Mouse (Mus musculus) midbrain, embryonic 14.5 days (tissue): ENCODE measurements around the gene Cyb5b. TPM values are rescaled to one million over a fixed set of nuclear protein-coding genes. Genes with fewer than 3 reads are reported as not detected.
"Not testable (repeated sequence)": the region's sequence is repeated elsewhere in the genome, so short reads cannot be mapped to it uniquely, and the experiment has no call there.

Experiments used
- ATAC-seq: fragments of 200-750 bp; cut with Nextera tagmentation; 2 replicates; pipeline ENCODE4 v1.8.0; 2017; ENCODE audit warnings: moderate number of reproducible peaks, moderate library complexity; ENCODE audit not compliant: low FRiP score, low TSS enrichment
- DNase-seq: peaks from one replicate; pipeline ENCODE4 v3.0.0-alpha.2; 2015
- H3K27ac ChIP-seq: fragments of 300-500 bp; sonication (generic); replicated peaks from 2 replicates; pipeline ENCODE4 v1.5.1; 2014; ENCODE audit warnings: mild to moderate bottlenecking, low read depth, low read length, moderate library complexity
- H3K27me3 ChIP-seq: fragments of 300-500 bp; sonication (generic); 2 replicates; pipeline ENCODE4 v1.6.1; 2014; ENCODE audit warnings: low read length, control low read depth, mixed read lengths; ENCODE audit not compliant: control insufficient read depth, insufficient read depth
- H3K36me3 ChIP-seq: fragments of 300-500 bp; sonication (generic); 2 replicates; pipeline ENCODE4 v1.6.1; 2014; ENCODE audit warnings: low read length, control low read depth; ENCODE audit not compliant: control insufficient read depth, insufficient read depth
- H3K4me1 ChIP-seq: fragments of 300-500 bp; sonication (generic); 2 replicates; pipeline ENCODE4 v1.6.1; 2014; ENCODE audit warnings: mild to moderate bottlenecking, antibody characterized with exemption, low read length, control low read depth; ENCODE audit not compliant: control insufficient read depth, insufficient read depth
- H3K4me2 ChIP-seq: fragments of 300-500 bp; sonication (generic); 2 replicates; pipeline ENCODE4 v1.6.1; 2014; ENCODE audit warnings: mild to moderate bottlenecking, low read length, moderate library complexity
- H3K4me3 ChIP-seq: fragments of 300-500 bp; sonication (generic); replicated peaks from 2 replicates; pipeline ENCODE4 v1.5.1; 2014; ENCODE audit warnings: low read depth, low read length
- H3K9ac ChIP-seq: fragments of 300-500 bp; sonication (generic); replicated peaks from 2 replicates; pipeline ENCODE4 v1.6.1; 2014; ENCODE audit warnings: mild to moderate bottlenecking, low read length, moderate library complexity
- H3K9me3 ChIP-seq: fragments of 300-500 bp; sonication (generic); 2 replicates; pipeline ENCODE4 v1.6.1; 2016; ENCODE audit warnings: low read length, control low read depth, mixed read lengths; ENCODE audit not compliant: control insufficient read depth
- WGBS: fragments of 180-500 bp; shearing (Covaris S2); extraction: QIAGEN DNeasy Blood & Tissue Kit; methylation state at CpG from one replicate; pipeline ENCODE4 v1.1.7; 2014; 5-methylcytosine and 5-hydroxymethylcytosine counted together
- polyA plus RNA-seq: library from polyadenylated mRNA; unstranded; fragments of >200 nt; fragmentation: Nextera tagmentation; extraction: Ambion mirVana; gene quantifications from 2 replicates; pipeline ENCODE4 v1.2.1, GENCODE M21; 2014

Cyb5b gene
- polyA plus RNA-seq, 1 experiment from 2014 or later: 136 TPM

DNA sequence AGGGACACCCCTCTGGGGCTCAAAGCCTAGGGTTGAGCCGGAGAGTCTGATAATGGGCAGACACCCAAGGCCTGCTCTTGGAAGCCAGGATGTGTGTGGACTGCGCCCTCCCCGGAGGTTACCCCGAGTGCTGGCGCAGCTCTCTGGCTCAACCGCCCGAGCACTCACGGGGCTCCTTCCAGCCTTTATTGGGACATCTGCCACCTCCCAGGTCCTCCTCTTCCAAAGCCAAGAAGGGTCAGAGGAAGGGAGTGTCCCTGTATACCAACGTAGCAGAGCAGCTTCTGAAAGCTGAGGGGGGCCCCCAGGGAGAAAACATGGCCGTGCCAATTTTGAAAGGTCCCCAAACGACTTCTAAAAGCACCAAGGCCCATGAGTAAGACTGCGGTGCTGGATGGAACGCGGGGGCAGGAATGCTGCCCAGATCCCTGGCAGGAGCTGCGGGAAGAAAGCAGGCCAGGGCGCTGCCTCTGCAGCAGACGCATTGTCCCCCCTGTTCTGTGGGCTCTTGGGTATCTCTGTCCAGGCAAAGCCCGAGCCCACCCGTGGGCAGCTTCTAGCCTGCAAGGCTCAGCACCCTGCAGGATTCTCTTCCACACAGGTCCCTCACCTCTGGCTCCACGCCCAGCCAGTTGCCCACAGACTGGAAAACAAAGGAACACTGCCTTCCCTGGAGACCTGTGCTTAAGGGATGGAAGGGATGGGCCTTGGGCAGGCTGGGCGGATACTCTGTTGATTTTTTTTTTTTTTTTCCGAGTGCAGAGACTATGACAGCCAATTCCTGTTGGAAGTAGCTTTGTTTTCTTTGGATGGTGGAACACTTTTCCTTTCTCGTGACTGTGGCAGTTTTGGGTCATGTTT, 55.5 kb downstream of the Cyb5b start:
- Histone ChIP-seq H3K9me3 (no peaks in the 10 kb centered on the region), H3K9ac (no peak overlapping the region), H3K4me3 (no peak overlapping the region), H3K36me3 (no peaks in the 10 kb centered on the region), H3K27ac (peak overlapping the region; percentile 32; the same call in 1 of the 2 replicates), H3K27me3 (no peaks in the 10 kb centered on the region), H3K4me1 (no peaks in the 10 kb centered on the region), H3K4me2 (no peak overlapping the region)
- 75% methylated on average over 23 of the region's 23 CpGs for WGBS
- ATAC-seq (no peak), DNase-seq (peak; percentile 54)

DNA sequence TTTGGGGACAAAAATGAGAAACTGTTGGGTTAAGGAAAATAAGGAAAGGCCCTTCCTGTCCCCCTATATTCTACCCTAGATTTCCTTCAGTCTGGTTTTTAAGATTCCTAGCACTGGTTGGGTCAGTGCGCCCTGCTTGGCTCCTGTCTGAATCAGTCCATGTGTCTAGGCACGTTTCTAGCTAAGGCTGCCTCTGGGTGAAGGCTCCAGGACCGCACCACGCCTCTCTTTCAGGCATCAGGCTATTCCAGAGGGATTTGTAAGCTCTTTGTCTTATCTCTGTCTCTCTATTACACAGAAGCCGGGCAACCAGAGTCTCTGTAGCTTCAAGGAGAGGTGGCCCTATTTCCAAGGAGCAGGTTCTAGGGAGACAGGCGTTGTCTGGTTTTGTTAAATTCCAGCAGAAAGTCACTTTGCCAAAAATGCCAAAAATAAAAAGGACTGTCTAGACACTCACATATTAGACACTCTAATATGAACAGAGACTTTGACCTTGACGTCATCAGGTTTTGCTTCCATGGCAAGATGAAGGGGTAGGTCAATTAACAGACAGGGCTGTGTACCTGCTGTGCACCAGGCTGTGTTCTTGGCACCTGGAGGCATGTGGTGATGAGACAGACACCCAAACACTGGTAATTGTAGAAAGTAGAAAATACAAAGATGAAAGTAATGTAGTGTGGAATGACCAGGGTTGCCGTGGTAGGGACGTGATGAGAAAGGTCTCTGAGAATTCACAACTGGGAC, 56.5 kb downstream of the Cyb5b start:
- Histone ChIP-seq H3K27me3 (no peaks in the 10 kb centered on the region), H3K4me1 (no peaks in the 10 kb centered on the region), H3K9me3 (no peaks in the 10 kb centered on the region), H3K27ac (no peak overlapping the region), H3K9ac (no peak overlapping the region), H3K4me3 (no peak overlapping the region), H3K4me2 (no peak overlapping the region), H3K36me3 (no peaks in the 10 kb centered on the region)
- ATAC-seq (no peak), DNase-seq (no peak)
- 86% methylated on average over 9 of the region's 9 CpGs for WGBS

DNA sequence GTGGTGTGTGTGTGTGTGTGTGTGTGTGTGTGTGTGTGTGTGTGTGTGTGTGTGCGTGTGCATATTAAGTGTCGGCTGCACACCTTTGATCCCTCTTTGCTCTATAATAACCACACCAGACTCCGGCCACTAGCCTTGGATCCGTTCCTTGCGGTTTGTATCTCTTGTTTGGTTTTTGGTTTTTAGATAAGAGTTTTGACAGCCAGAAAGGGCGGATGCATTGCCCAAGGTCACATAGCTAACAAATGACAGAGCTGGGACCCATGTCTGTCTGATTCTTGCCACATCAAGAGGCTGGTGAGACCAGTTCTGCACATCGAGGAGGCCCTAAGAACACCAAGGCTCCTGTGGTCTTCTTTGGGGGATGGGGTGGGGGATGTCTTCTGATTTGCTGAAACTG, 58.7 kb downstream of the Cyb5b start:
- 91% methylated on average over 7 of the region's 7 CpGs for WGBS
- Histone ChIP-seq H3K4me3 (no peak overlapping the region), H3K9me3 (no peaks in the 10 kb centered on the region), H3K27ac (no peak overlapping the region), H3K4me2 (no peak overlapping the region), H3K27me3 (no peaks in the 10 kb centered on the region), H3K4me1 (no peaks in the 10 kb centered on the region), H3K9ac (no peak overlapping the region), H3K36me3 (no peaks in the 10 kb centered on the region)
- ATAC-seq: no peak
- no peak for DNase-seq

DNA sequence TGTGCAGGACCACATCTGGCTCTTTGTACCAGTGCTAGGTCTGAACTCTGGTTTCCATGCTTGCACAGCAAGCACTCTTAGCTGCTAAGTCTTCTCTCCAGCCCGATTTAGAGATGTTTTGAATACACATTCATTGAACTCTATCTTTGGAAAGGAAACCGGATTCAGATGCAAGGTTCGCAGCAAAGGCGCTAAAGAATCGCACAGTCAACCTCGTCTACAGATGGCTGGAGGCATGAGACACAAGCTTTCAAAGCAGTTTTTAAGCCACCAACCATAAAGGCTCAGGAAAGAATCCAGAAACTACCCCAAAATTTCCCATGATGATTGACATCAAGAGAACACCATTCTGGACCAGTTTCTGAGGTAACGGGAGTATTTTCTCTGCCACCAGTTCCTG, 61.6 kb downstream of the Cyb5b start:
- 92% methylated on average over 7 of the region's 7 CpGs for WGBS
- no peak overlapping the region for H3K9ac ChIP-seq
- H3K4me3 ChIP-seq: no peak overlapping the region
- ATAC-seq (no peak), DNase-seq (no peak)
- H3K27ac ChIP-seq: no peak overlapping the region
- no peaks in the 10 kb centered on the region for H3K27me3 ChIP-seq
- H3K36me3 ChIP-seq: no peaks in the 10 kb centered on the region
- H3K4me1 ChIP-seq: no peaks in the 10 kb centered on the region
- no peak overlapping the region for H3K4me2 ChIP-seq
- no peaks in the 10 kb centered on the region for H3K9me3 ChIP-seq

DNA sequence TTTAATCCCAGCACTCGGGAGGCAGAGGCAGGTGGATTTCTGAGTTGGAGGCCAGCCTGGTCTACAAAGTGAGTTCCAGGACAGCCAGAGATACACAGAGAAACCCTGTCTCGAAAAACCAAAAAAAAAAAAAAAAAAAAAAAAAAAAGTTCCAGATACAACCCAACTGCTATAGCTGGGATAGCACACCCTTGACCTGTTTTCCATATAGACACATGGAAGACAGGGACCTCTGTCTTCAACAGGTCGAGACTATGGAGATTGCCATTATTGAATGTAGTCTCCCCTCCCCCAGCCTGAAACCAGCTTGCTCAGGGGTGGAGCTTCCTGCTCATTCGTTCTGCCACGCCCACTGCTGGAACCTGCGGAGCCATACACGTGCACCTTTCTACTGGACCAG, 66.8 kb downstream of the Cyb5b start:
- not testable (repeated sequence) for DNase-seq, H3K27me3 ChIP-seq, H3K9me3 ChIP-seq, H3K9ac ChIP-seq, H3K27ac ChIP-seq, H3K4me2 ChIP-seq, H3K36me3 ChIP-seq, H3K4me3 ChIP-seq, H3K4me1 ChIP-seq, ATAC-seq
- WGBS: 86% methylated on average over 7 of the region's 7 CpGs

DNA sequence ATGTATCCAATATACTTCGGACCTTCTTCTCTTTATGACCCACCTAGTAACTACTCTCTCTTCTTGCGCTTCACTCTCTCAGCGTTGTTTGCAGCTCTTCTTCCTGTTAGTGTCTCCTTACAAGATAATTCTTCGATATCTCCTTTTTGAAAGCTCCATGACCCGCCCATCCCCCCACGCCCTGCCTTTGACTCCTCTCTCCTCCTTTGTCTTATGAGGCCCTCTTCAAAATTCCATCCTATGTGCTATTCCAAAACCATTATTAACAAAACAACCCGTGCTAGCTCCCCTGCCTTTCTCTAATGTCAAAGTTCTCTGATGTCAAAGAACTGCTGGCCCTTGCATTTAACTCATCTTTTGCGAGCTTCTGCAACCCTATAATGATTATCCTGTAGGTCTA, 67.7 kb downstream of the Cyb5b start:
- H3K27me3 ChIP-seq: no peaks in the 10 kb centered on the region
- H3K27ac ChIP-seq: no peak overlapping the region
- ATAC-seq (no peak), DNase-seq (no peak)
- H3K9me3 ChIP-seq: no peaks in the 10 kb centered on the region
- no peak overlapping the region for H3K9ac ChIP-seq
- H3K4me3 ChIP-seq: no peak overlapping the region
- H3K4me2 ChIP-seq: no peak overlapping the region
- no peaks in the 10 kb centered on the region for H3K4me1 ChIP-seq
- H3K36me3 ChIP-seq: no peaks in the 10 kb centered on the region
- 87% methylated on average over 8 of the region's 8 CpGs for WGBS

DNA sequence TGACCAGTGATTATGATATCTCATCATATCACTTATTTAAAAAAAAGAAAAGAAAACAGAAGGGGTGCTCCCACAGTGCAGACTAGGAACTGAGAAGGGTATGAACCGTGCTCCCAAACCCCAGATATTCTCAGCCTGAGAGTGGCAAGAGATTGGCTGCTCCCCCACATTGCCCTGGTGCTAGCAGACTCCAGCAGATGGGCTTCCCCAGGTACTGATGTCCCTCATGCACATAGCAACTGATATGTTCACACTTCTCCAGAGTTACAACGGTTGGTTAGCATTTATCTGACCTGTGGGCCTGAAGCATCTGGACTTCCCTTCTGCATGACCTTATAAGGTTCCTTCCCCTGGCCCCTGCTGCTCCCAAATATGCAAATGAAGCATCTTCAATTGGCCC, 68.6 kb downstream of the Cyb5b start:
- Histone ChIP-seq H3K27ac (no peak overlapping the region), H3K27me3 (no peaks in the 10 kb centered on the region), H3K36me3 (no peaks in the 10 kb centered on the region), H3K9me3 (no peaks in the 10 kb centered on the region), H3K9ac (no peak overlapping the region), H3K4me2 (no peak overlapping the region), H3K4me1 (no peaks in the 10 kb centered on the region), H3K4me3 (no peak overlapping the region)
- WGBS: 83% methylated on average over 2 of the region's 2 CpGs
- ATAC-seq (no peak), DNase-seq (no peak)

DNA sequence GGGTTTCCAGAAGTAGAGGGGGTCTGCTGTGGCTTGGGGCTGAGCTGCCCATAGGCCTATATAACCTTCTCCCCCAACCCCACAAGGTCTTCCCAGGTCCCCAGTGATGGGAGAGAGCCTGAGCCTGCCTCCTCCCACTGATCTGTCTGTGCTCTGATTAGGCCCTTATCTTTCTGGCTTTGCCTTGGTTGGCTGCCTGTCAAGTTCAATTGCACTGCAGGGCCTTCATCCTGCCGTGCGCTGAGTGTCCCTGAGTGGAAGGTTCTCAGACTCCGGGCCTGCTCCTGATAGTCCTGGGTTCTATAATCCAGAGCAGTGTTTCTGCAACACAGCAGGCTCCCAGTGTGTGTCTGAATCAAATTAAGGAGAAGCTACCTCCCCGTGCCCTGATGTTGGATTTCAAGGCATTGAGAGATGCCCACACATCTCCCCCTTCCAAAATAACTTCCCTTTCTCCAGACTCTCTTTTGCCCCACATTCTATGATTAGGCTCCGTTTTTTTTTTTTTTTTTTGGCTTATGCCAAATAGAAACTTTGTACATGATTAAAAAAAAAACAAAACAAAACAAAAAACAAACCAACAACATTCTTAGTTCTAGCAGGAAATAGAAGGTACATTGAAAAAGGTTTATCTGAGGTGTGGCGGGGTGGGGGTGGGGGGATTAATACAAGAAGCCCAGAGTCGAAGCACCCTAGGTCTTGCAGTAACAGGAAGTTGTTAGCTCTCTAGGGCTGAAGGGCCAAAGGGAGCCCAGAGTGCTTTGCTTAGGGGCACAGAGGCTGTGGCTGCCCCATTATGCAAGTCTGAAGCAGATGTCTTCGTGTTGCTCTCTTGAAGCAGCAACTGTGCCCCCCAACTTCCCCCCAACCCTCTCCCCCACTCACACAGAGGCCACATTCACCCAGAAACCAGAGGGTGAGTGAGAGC, 71.7 kb downstream of the Cyb5b start:
- Histone ChIP-seq H3K4me2 (no peak overlapping the region), H3K36me3 (no peaks in the 10 kb centered on the region), H3K9ac (no peak overlapping the region), H3K27me3 (no peaks in the 10 kb centered on the region), H3K4me1 (no peaks in the 10 kb centered on the region), H3K9me3 (no peaks in the 10 kb centered on the region), H3K4me3 (no peak overlapping the region), H3K27ac (no peak overlapping the region)
- ATAC-seq (no peak), DNase-seq (peak; percentile 12)
- 46% methylated on average over 8 of the region's 8 CpGs for WGBS
